Mouse (Mus musculus): ENCODE data around the gene Hepacam.
A peak's percentile ranks its signal among the peaks of the same experiment; 100 is the strongest.

Gene Hepacam

DNA sequence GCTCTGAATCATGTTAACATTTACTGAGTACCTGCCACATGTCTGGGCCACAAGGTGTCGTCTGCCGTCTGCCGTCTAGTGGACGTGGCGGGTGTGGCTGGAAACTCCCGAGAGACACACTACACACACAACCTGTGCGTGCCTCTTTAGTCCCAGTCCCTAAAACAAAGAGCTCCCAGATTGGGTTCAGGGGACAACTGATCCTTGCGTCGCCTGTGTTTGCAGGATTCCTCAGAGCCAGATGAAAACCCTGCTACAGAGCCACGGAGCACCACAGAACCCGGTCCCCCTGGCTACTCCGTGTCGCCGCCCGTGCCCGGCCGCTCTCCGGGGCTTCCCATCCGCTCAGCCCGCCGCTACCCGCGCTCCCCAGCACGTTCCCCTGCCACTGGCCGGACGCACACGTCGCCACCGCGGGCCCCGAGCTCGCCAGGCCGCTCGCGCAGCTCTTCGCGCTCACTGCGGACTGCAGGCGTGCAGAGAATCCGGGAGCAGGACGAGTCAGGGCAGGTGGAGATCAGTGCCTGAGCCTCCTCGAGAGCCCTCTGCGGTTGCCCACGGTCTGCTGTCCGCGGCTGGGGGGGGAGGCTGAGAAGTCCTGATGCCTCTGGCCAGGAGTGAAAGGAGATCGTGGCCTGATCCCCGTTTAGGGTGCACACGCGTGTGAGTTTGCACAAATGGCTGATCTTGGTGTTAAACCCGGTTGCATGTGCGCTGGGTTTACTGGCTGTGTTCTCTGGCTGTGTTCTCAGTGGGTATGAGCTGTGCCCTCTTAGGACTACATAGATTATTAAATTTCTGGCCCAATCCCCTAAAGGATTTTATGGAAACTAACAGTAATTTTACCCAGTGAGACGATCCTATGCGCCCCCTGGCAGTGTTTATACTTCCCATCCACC lies 17.4 kb downstream of the Hepacam start:
- no peak for DNase-seq (ENCODE audit: low spot score in 2 of 2)

DNA sequence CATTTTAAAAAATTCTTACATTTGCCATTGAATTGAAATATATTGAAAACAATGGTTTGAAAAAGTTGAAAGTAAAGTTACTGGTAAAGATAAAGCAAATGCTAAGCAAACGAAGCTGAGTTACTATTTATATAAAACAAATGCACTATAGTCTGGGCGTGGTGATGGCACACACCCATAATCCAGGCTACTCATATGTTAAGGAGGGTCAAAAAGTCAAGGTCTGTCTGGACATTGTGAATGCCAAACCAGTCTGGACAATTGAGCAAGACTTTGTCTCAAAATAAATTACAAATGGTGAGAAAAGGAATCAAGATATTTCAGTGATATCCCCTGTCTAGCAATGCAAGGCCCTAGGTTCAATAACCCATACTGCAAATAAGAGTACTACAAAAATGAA lies 23.7 kb downstream of the Hepacam start:
- no peak for DNase-seq (ENCODE audit: low spot score in 2 of 2)

DNA sequence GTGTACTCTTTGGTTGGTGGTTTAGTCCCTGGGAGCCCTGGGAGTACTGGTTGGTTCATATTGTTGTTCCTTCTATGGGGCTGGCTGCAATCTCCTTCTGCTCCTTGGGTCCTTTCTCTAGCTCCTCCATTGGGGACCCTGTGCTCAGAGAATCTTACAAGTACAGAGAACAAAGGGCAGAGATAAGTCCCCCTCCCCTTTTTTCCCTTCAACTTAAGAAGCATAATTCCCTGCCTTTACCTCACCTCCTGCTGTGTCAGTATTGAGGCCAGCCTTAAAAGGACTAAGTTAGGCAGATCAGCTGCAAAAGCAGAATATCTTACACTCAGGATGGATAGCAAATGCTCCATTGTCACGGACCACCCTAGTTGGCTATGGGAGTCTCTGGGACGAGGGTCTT lies 24.9 kb downstream of the Hepacam start:
- no peak for DNase-seq (ENCODE audit: low spot score in 2 of 2)

DNA sequence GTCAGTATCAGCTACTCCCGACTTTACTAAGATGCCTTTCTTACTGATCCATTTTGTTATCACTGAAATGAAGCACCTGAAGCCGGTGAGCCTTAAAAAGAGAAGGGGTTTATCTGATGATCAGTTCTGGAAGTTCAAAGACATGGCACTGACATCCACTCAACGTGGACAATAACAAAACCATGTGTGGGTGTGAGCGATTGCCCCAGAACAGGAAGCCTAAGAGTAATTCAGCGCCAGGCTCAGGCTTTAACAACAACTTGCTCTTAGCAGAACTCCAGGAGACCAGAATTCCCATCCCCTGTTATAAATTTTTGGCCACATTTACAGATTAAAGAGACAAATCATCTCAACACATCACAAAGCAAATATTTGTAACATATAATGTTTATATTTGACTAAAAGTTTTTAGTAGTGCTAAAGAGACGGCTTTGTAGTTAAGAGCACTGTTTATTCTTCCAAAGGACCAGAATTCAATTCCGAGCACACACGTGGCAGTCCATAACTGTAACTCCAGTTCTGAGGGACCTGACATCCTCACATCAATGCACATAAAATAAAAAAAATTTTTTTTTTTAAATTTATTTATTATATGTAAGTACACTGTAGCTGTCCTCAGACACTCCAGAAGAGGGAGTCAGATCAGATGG lies 26.5 kb downstream of the Hepacam start:
- DNase-seq (ENCODE audit: low spot score in 2 of 2): no peak

DNA sequence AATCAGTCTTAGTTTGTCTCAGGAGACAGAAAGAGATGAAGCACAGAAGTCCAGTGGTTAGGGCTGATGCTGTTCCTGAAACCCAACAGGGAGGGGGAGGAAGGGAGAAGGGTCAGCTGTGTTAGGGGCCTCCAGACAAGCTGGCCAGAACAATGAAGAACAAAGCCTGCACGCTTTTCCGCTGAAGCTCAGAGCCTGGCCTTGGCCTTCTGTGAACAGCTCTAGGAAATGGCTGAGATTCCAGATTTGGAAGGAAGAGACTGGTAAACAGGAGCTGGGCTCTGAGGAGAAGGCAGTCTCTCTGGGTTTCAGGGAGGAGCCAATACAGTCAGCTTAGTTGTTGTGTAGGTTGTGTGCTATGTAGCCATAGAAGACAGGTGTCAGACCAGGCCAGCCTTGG lies 33.4 kb downstream of the Hepacam start:
- no peak for DNase-seq (ENCODE audit: low spot score in 2 of 2)

DNA sequence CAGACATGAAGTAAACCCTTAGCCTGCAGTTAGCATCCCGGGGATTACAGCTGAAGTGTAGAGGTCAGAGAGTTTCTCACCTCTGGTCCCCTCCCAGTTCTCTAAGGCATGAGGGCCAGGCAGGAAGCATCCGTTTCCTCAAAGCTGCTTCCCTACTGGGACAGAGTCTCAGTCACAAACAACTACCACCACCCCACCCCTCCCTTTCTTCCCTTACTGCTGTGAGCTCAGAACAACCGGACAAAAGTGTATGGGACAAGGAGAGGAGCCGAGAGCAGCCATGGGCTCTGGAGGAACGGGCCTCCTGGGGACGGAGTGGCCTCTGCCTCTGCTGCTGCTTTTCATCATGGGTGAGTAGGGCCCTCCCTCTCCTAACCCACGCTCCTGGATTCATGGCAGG lies 34.7 kb downstream of the Hepacam start, which contains the start of gene Robo4:
Robo4 (plus strand) TSS at position 96 of the 400 bp plus-strand sequence.
- no peak for DNase-seq (ENCODE audit: low spot score in 2 of 2)

DNA sequence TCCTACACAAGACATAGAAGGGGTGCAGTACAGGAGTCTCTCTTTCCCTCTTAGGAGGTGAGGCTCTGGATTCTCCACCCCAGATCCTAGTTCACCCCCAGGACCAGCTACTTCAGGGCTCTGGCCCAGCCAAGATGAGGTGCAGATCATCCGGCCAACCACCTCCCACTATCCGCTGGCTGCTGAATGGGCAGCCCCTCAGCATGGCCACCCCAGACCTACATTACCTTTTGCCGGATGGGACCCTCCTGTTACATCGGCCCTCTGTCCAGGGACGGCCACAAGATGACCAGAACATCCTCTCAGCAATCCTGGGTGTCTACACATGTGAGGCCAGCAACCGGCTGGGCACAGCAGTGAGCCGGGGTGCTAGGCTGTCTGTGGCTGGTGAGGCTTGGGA lies 35.4 kb downstream of the Hepacam start:
- DNase-seq (ENCODE audit: low spot score in 2 of 2): no peak

DNA sequence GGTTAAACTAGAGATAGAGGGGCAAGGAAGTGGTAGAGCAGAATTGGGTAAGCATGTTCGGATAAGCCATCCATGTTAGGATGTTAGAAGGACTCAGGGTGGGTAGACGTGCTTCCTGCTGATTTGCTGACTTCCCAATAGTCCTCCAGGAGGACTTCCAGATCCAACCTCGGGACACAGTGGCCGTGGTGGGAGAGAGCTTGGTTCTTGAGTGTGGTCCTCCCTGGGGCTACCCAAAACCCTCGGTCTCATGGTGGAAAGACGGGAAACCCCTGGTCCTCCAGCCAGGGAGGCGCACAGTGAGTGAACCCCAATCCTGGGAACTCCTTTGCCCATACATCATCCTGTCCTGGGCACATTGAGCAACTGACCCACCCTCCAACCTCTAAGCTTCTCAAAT lies 35.9 kb downstream of the Hepacam start:
- DNase-seq (ENCODE audit: low spot score in 2 of 2): no peak

DNA sequence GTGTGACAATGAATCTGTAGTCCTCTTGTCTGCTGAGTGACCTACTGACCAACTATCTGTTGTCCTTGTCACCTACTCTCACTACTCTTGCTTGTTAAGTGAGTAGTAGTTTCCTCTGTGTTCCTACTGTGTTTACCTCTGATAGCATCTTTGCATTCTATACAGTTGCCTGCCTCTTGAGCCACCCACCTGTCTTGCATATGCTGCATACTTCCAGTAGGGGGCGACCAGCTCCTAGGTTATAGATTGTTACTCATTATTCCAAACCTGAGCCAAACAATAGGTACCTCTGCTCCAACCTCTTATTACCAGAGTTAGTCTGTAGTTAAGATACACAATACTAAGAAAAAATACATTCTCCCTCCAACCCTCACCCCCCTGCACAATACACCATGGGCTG lies 39.2 kb downstream of the Hepacam start:
- DNase-seq (ENCODE audit: low spot score in 2 of 2): peak in 1 of 2 experiments; percentile 21

DNA sequence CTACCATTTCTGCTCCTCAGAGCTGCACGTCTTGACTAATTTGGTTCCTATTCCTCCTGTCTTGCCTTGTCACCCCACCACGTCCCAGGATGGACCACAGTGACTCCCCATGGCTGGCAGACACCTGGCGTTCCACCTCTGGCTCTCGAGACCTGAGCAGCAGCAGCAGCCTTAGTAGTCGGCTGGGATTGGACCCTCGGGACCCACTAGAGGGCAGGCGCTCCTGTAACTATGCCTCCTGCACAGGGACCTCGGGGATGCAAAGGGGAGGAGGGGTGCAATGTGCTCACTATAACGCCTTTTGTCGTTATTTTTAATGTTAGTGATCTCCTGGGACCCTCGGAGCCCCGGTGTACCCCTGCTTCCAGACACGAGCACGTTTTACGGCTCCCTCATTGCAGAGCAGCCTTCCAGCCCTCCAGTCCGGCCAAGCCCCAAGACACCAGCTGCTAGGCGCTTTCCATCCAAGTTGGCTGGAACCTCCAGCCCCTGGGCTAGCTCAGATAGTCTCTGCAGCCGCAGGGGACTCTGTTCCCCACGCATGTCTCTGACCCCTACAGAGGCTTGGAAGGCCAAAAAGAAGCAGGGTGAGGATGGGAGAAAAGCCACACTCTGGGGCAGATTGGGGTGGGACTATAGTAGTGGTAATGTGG lies 40.8 kb downstream of the Hepacam start:
- no peak for DNase-seq (ENCODE audit: low spot score in 2 of 2)

DNA sequence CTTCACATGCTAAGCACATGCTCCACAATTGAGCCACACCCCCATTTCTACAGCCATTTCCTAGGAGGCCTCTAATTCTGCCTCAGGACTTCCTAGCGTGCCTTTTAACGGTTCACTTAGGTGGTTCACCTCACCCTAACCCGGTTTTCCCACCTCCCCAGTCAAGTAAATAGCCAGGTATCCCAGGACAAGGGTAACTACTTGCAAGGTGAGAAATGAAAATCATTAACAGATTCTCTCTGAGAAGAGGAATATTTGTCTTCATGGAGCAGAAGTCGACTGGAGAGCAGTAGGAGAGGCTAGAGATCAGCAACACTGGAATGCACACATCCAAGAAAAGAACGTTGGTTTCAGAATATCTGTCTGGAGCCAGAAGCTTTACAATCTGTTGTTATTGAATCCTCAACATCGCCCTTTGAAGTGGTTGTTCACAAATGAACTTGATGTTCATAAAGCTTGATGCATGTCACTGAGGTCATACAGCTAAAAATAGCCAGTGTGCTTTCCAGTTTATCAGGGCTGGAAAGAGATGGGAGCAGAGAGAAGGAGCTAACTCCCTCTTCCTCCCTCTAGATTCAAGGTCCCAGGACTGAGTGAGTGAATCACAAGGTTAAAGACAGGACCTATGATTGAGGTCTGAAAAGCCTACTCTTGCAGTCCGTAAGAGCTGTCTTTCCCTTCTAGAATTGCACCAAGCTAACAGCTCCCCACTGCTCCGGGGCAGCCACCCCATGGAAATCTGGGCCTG lies 42.7 kb downstream of the Hepacam start:
- DNase-seq (ENCODE audit: low spot score in 2 of 2): no peak

DNA sequence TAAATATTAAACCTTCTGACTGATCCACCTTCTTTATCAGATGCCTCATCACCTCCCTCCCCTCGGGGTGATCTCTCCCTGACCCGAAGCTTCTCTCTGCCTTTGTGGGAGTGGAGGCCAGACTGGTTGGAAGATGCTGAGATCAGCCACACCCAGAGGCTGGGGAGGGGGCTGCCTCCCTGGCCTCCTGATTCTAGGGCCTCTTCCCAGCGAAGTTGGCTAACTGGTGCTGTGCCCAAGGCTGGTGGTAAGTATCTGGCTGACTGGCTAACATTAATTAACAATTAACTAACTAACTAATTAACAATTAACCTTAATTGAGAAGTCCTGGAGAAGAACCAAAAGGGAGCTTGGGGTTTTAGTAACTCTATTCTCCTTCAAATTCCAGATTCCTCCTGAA lies 45.8 kb downstream of the Hepacam start:
- DNase-seq (ENCODE audit: low spot score in 2 of 2): no peak

DNA sequence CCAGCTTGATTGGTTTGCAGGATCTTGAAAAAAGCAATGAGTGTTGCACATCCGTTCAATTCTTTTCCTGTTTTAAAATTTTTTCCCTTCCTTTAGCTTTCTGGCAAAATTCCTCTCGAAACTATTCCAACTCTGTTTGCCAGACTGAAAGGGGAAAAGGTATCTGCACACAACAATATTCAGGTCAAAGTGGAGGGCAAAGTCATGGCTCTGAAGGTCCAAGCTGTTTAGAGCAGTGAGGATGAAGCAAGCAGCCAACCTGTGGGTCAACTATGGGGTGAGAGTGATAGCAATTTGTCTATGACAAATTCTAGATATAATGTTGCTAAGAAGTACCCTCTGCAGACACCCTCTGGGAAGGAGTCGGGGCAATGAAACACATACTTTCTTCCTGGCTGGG lies 47.5 kb downstream of the Hepacam start:
- DNase-seq (ENCODE audit: low spot score in 2 of 2): no peak

DNA sequence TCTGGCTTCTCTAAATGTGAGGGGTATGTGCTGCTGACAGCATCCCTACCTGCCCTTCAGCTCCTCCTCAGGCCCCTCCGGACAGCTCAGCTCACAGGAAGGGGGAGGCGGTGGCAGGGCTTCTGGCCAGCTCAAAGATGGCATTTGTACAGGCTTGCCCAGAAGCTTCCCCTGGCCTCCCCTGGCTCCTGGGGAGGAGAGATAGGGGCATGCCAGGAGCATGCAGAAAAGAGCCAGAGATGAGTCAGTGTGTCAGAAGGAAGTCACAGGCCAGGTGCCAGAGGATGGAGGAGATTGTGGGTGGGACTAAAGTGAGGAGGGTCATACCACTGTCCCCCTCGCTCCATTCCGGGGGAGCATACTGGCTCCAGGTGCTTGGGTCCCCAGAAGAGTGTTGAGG lies 51.6 kb downstream of the Hepacam start:
- DNase-seq (ENCODE audit: low spot score in 2 of 2): no peak

DNA sequence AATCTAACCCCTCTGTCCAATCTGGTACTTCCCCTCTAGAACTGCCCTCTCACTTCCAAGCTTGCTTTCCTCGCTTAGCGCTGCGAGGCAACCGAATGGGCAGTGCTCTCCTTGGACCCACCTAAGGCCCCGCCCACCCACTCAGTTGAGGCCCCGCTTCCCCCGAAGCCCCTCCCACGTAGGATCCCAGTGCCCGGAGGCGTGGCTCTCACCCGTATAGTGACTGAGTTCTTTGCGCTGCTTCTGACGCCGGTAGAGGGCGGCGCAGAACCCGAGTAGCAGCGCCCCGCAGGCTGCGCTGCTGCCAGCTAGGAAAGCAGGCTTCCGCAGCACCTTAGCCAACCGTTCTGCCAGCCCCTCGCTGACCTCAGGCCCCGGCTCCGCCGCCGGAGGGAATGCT lies 53.5 kb downstream of the Hepacam start:
- peak; percentile 68 to 75 for DNase-seq (ENCODE audit: low spot score in 2 of 2)

DNA sequence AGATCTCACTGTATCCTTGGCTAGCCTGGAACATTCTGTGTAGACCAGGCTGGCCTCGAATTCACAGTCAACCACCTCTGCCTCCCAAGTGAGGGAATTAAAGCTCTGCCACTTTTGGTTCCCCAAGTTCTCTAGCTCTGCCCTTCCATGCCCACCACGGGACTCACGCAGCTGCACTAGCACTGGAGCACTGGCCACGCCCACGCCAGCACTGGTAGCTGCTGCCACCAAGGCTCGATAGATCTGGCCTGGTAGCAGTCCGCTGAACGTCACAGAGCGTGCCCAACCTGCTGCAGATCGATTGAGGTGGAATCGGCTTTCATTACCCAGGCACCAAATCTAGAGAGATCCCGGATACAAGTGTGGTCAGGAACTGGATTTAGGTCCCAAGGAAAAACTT lies 54.1 kb downstream of the Hepacam start:
- peak; percentile 7 to 35 for DNase-seq (ENCODE audit: low spot score in 2 of 2)

DNA sequence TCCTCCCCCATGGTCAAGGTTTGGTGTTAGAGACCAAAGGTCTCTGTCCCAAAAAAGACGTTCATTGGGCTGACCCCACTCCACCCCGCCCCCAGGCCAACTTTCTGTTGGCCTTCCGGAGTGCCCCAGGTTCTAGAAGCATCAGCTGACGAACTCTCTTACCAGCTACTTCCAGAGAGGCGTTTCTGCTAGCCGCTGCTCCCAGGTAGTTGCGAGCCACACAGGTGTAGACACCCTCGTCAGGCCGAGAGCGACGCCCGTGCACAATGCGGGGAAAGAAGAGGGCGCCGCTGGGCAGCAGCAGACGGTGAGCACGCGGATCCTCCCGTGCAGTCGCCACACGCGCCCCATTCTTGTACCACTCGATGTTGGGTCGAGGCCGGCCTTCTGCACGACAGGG lies 62.2 kb downstream of the Hepacam start:
- DNase-seq (ENCODE audit: low spot score in 2 of 2): no peak

DNA sequence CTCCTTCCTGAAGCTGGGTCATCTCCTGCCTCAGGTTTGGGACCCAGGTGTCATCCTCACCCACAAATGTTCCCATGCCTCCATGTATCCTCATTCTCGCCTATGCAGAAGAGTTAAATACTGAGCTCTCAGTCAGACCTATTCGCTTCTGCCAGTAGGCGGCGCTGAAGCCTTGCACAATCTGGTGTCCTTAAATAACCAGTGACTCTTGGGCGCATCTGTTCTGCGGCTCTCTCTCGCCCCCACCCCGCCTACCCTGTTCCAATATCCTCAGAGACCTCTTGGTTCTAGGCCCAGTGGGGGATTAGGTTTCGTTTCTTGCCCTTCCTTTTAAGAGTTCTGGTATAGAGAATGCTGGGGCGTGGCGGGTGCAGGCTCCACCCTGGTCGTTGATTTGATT lies 63.4 kb downstream of the Hepacam start:
- peak; percentile 35 to 67 for DNase-seq (ENCODE audit: low spot score in 2 of 2)

DNA sequence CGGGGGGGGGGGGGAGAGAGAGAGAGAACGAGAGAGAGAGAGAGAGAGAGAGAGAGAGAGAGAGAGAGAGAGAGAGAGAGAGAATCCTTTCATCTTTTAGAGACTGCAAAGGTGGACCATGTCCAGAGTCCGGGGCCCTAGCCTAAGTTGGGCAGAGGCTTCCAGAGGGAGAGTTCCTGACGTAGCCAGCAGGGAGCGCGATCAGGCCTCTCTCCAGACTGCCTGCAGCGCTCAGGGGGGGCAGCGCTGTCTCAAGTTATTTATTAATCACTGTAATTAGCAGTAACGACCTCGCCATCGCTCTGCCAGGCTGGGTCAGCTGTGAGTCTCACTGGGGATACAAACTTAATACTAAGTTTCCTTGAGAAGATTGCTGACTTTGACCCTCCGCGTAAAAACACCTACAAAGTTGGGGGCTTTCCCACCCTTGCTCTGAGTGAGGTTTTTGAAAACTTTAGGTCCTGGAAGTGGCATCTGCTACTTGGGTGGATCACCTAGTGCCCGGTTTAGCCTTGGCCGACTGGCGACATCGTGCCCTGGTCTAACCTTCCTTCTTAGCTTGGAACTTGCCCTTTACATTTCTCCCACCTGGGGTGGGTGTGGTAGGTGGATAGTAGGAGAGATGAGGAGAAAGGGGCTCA lies 65.0 kb downstream of the Hepacam start:
- no peak for DNase-seq (ENCODE audit: low spot score in 2 of 2)

DNA sequence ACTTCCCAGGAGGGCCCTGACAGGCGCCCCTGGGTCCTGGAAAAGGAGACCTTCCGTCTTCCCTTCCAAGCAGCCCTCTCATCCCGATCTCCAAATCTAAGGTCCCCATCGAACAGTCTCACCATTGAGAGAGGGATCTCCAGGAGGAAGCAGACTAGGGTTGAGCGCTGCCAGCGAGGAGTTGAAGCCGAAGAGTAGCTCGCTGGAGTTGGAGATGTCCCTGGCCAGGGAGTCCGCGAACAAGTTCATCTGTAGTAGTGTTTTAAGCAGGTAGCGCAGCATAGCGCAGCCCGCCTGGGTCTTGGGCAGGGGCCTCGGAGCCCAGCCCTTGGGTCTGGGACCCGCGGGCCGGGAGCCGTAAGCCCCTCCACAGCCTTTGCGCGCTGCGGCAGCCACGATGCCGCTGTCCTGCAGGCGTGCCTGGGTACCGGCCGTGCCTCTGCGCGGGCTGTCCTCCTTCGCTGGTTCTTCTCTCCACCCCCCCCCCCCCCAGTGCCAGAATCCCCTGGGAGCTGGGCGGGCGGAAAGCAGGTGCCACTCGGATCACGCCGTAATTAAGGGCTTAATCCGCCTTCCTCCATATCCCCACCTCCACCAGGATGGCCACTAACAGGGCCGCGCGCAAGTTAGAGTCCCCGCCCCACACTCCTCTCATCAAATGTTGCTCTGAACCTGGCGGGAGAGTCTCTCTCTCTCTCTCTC lies 65.7 kb downstream of the Hepacam start, which contains the start of gene Robo3:
Robo3 (minus strand) TSS at position 527 of the 702 bp plus-strand sequence.
- DNase-seq (ENCODE audit: low spot score in 2 of 2): no peak

Measured in natural killer cell, adult 2 months (primary cell).